Mouse (Mus musculus) liver, postnatal 0 days (tissue): ENCODE results near the gene Galnt18. TPM values are rescaled to one million over a fixed set of nuclear protein-coding genes. Genes with fewer than 3 reads are reported as not detected.

Source experiments
- ATAC-seq: fragments of 200-750 bp; cut with Nextera tagmentation; 2 replicates; pipeline ENCODE4 v1.8.0; 2017; ENCODE audit warnings: mild to moderate bottlenecking, moderate library complexity
- DNase-seq: peaks from one replicate; pipeline ENCODE4 v3.0.0-alpha.2; 2016
- H3K27ac ChIP-seq: fragments of 300-500 bp; sonication (generic); 2 replicates; pipeline ENCODE4 v1.5.1; 2014; ENCODE audit warnings: antibody characterized with exemption, moderate library complexity, mild to moderate bottlenecking, low read depth
- H3K27me3 ChIP-seq: fragments of 300-500 bp; sonication (generic); 2 replicates; pipeline ENCODE4 v1.6.1; 2014; ENCODE audit warnings: low read length, control low read depth, mixed read lengths; ENCODE audit not compliant: insufficient read depth
- H3K36me3 ChIP-seq: fragments of 300-500 bp; sonication (generic); replicated peaks from 2 replicates; pipeline ENCODE4 v1.6.1; 2014; ENCODE audit warnings: mild to moderate bottlenecking, control low read depth, low read length, moderate library complexity, mixed read lengths; ENCODE audit not compliant: insufficient read depth
- H3K4me1 ChIP-seq: fragments of 300-500 bp; sonication (generic); 2 replicates; pipeline ENCODE4 v1.6.1; 2014; ENCODE audit warnings: antibody characterized with exemption, mild to moderate bottlenecking, control low read depth; ENCODE audit not compliant: insufficient read depth
- H3K4me2 ChIP-seq: fragments of 300-500 bp; sonication (generic); 2 replicates; pipeline ENCODE4 v1.6.1; 2014; ENCODE audit warnings: low read depth, mild to moderate bottlenecking, low read length, moderate library complexity, mixed read lengths
- H3K4me3 ChIP-seq: fragments of 300-500 bp; sonication (generic); 2 replicates; pipeline ENCODE4 v1.5.1; 2014; ENCODE audit warnings: low read depth, low read length
- H3K9ac ChIP-seq: fragments of 300-500 bp; sonication (generic); replicated peaks from 2 replicates; pipeline ENCODE4 v1.6.1; 2014; ENCODE audit warnings: mild to moderate bottlenecking, moderate library complexity
- H3K9me3 ChIP-seq: fragments of 300-500 bp; sonication (generic); 2 replicates; pipeline ENCODE4 v1.6.1; 2016; ENCODE audit warnings: mild to moderate bottlenecking, control low read depth, low read length, mixed read lengths
- CTCF ChIP-seq: sonication (generic); IDR thresholded peaks from 2 replicates; pipeline ENCODE4 v1.5.1; 2016; ENCODE audit warnings: antibody characterized with exemption, low read depth
- EP300 ChIP-seq: IDR thresholded peaks from 2 replicates; pipeline ENCODE4 v1.6.1; 2016; ENCODE audit warnings: antibody characterized with exemption, low read depth, mild to moderate bottlenecking
- WGBS: fragments of 180-500 bp; shearing (Covaris S2); extraction: QIAGEN DNeasy Blood & Tissue Kit; methylation state at CpG from one replicate; pipeline ENCODE4 v1.1.7; 2014; ENCODE audit not compliant: insufficient replicate concordance; 5-methylcytosine and 5-hydroxymethylcytosine counted together
- polyA plus RNA-seq: library from polyadenylated mRNA; unstranded; fragments of >200 nt; fragmentation: Nextera tagmentation; extraction: Ambion mirVana; gene quantifications from 2 replicates; pipeline ENCODE4 v1.2.1, GENCODE M21; 2015

The Galnt18 gene
- polyA plus RNA-seq, 1 experiment from 2014 or later, result 1.9 TPM

GRCm38 (mm10) chr7:111603186-111603585 lies 176.6 kb downstream of the Galnt18 start:
- no peaks in the 10 kb centered on the region for H3K4me1 ChIP-seq
- H3K9me3 ChIP-seq, result no peaks in the 10 kb centered on the region
- DNase-seq, result no peak
- ATAC-seq, result no peak
- no peak overlapping the region for H3K4me2 ChIP-seq
- no peaks in the 10 kb centered on the region for H3K27me3 ChIP-seq
- H3K4me3 ChIP-seq, result no peak overlapping the region
- TF ChIP-seq CTCF (no peak), EP300 (no peak)
- no peak overlapping the region for H3K27ac ChIP-seq
- H3K36me3 ChIP-seq, result no peaks in the 10 kb centered on the region
- no peak overlapping the region for H3K9ac ChIP-seq
- WGBS, result 52% methylated on average over 4 of the region's 4 CpGs

DNA sequence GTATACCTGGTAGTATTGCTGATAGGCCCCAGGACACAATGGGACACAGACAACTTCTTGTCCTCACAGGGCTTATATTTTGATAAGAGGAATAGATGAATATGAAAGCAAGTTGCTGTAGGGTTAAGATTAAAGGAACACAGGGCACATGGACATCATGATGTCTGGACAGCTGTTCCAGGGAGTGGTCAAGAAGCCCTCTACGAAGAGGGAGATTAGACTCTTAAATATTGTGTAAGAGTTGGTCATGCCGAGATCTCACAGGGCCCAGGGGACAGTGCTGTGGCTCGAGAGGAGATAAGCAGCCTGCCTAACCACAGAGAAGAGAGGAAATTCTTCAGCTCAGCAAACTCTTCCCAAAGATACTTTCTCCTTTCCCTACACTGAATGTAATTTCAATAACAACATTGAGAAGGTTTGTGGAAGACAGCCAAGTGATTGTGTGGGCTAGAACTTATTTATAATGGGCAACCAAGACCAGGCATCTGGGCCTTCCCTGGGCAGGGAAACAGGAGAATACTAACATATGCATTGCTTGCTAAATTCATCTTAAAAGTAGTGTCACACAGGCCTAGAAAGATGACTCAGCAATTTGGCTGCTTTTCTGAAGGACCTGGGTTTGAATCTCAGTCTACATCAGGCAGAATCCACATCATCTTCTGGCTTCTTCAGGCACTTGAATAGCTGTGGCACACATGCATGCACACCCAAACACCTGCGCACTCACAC lies 178.3 kb downstream of the Galnt18 start:
- no peak for TF ChIP-seq CTCF
- 35% methylated on average over 4 of the region's 4 CpGs for WGBS
- Histone ChIP-seq H3K4me2 (no peak overlapping the region), H3K4me3 (no peak overlapping the region), H3K27me3 (no peaks in the 10 kb centered on the region), H3K9me3 (no peaks in the 10 kb centered on the region), H3K36me3 (no peaks in the 10 kb centered on the region), H3K4me1 (no peaks in the 10 kb centered on the region), H3K27ac (no peak overlapping the region), H3K9ac (no peak overlapping the region)
- DNase-seq (no peak), ATAC-seq (no peak)

DNA sequence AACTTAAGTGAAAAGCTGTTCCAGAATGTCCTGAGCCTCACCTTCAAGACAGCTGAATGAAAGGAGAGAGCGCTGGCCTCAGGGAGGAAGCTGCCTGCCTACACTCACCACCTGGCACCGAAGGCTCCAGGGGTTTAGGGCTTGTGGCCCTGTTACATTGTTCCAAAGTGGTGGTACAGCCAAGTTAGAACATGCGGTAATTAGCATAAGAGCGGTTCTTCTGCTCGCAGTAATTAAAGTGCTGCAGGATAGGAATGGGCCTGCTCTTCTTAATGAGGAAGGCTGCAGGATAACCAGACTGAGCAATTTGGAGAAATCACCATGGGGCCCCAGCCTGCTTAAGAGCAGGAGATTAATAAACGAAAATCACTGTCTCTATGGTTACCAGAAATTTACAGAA lies 179.0 kb downstream of the Galnt18 start:
- no peak overlapping the region for H3K4me2 ChIP-seq
- TF ChIP-seq EP300 (no peak), CTCF (no peak)
- no peaks in the 10 kb centered on the region for H3K9me3 ChIP-seq
- H3K9ac ChIP-seq, result no peak overlapping the region
- H3K4me3 ChIP-seq, result no peak overlapping the region
- H3K27me3 ChIP-seq, result no peaks in the 10 kb centered on the region
- 70% methylated on average over 6 of the region's 6 CpGs for WGBS
- no peak for DNase-seq
- no peak overlapping the region for H3K27ac ChIP-seq
- ATAC-seq, result no peak
- H3K36me3 ChIP-seq, result no peaks in the 10 kb centered on the region
- no peaks in the 10 kb centered on the region for H3K4me1 ChIP-seq

DNA sequence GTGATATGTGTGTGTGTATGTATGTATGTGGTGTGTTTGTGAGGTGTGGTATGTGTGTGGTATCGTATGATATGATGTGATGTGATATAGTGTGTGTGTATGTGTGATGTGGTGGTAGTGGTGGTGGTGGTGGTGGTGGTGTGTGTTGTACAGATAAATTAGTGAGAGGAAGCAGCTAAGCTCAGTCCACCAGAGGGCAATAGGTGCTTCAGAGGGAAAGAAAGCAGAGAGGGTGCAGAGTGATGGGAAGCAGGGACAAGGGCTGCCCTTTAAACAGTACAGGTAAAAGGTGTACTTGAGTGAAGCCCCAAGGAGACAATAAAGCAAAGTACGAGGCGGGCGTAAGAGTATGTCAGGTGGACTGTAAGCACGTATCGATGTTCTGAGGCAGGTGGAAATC lies 186.1 kb downstream of the Galnt18 start:
- no peak for TF ChIP-seq EP300
- no peak for TF ChIP-seq CTCF
- WGBS, result 77% methylated on average over 6 of the region's 6 CpGs
- DNase-seq (no peak), ATAC-seq (no peak)
- Histone ChIP-seq H3K4me2 (no peak overlapping the region), H3K27ac (no peak overlapping the region), H3K4me1 (no peaks in the 10 kb centered on the region), H3K36me3 (no peaks in the 10 kb centered on the region), H3K9ac (no peak overlapping the region), H3K9me3 (no peaks in the 10 kb centered on the region), H3K4me3 (no peak overlapping the region), H3K27me3 (no peaks in the 10 kb centered on the region)

DNA sequence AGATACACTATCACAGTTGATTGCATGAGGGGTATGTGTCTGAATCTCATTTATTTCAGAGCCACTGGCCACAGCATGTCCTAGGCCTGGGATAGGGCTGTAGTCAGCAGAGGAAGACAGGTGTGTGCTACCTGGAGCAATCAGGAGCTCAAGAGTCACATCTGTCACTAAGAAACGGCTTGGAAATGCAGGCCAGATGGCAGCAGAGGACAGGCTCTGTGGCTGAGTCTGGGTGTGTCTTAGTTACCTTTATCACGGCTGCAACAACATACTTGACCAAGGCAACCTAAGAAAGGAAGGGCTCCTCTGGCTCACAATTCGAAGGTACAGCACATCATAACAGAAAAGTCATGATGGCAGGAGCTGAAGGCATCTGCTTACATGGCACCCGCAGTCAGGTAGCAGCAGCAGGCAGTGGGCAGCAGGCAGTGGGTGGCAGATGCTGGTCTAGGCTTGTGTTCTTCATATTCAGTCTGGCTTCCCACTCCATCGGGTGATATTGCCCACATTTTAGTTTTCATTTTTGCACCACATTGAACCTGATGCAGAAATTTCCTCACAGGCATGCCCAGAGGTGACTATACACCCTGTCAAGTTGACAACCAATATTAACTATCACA lies 190.2 kb downstream of the Galnt18 start:
- ATAC-seq (no peak), DNase-seq (no peak)
- Histone ChIP-seq H3K9me3 (no peaks in the 10 kb centered on the region), H3K9ac (no peak overlapping the region), H3K36me3 (no peaks in the 10 kb centered on the region), H3K27me3 (no peaks in the 10 kb centered on the region), H3K27ac (no peak overlapping the region), H3K4me2 (no peak overlapping the region), H3K4me3 (no peak overlapping the region), H3K4me1 (no peaks in the 10 kb centered on the region)
- 53% methylated on average over 5 of the region's 5 CpGs for WGBS
- TF ChIP-seq CTCF (no peak), EP300 (no peak)

DNA sequence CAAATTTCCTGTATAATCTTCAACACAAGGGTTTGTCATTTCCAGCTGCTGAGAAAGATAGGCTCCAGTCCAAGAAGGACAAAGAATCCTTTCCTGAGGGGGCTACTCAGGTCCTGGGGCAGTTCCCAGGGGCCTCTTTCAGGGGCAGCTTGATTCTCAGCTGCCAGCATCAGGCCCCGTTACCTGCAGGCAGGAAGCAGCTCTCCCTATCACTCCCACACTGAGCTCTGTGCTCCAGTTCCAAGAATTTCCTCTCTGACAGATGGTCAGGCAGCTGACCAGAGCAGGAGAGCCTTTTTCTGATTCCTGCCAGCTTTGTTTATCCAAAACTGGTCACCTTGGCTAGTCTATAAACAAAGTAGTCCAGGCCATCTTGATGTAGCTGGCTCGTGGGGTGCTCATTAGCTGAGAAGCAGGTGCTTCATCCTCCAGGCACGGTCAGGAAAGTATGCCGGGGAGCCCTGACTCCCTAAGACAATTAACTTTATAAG lies 191.4 kb downstream of the Galnt18 start:
- no peak for TF ChIP-seq EP300
- TF ChIP-seq CTCF, result no peak
- ATAC-seq (no peak), DNase-seq (no peak)
- Histone ChIP-seq H3K9ac (no peak overlapping the region), H3K36me3 (no peaks in the 10 kb centered on the region), H3K9me3 (no peaks in the 10 kb centered on the region), H3K4me1 (no peaks in the 10 kb centered on the region), H3K4me2 (no peak overlapping the region), H3K27me3 (no peaks in the 10 kb centered on the region), H3K27ac (no peak overlapping the region), H3K4me3 (no peak overlapping the region)
- WGBS, result 55% methylated on average over 4 of the region's 4 CpGs
